Mouse (Mus musculus): ENCODE results near the gene Nipa1. TPM values are rescaled to one million over a fixed set of nuclear protein-coding genes. Genes with fewer than 3 reads are reported as not detected.

Gene Nipa1
- polyA plus RNA-seq (2015; fragmentation: Nextera tagmentation; extraction: Ambion mirVana), result 2.9 and 3.7 TPM in 2 replicates

DNA sequence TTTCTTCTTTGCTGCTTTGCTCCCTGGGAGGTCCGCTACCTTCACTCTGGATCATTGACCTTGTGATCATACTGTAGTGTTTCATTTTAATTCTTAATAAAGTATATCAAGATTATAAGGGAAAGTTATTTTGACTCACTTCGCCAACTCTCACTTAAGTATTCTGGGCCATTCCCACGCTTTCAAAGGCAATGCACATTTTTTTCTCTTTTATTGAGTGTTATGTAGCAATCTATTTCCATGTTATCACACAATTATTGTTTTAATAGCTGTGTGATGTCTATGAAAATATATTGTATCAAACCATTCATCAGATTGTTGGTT is at the start of gene Nipa1:
Gene Nipa1, minus strand, starts transcription at position 25 of the 324 bp plus-strand sequence.
- Histone ChIP-seq H3K9ac (ENCODE audit: low read depth, low read length) (peak within 1 kb of the TSS; percentile 87), H3K9me3 (ENCODE audit: control insufficient read depth, low read length) (no peaks in the 10 kb centered on the region), H3K36me3 (ENCODE audit: control insufficient read depth, insufficient read depth, low read length) (no peaks in the 10 kb centered on the region), H3K4me3 (ENCODE audit: low read length) (peak within 1 kb of the TSS; percentile 83), H3K4me1 (ENCODE audit: control insufficient read depth, insufficient read depth, low read length) (peaks cover 5% of the 10 kb centered on the region; the same call in 1 of the 2 replicates), H3K4me2 (ENCODE audit: low read depth, low read length) (peak within 1 kb of the TSS; percentile 80), H3K27ac (ENCODE audit: low read length) (peak within 1 kb of the TSS; percentile 51), H3K27me3 (replicated peaks; ENCODE audit: control insufficient read depth, insufficient read depth, low read length) (no peaks in the 10 kb centered on the region)
- no peak for ATAC-seq
- 45% methylated on average over 3 of the region's 3 CpGs for WGBS

- no peaks in the 10 kb centered on the region for H3K36me3 ChIP-seq (ENCODE audit: control insufficient read depth, insufficient read depth, low read length)
- no peak for ATAC-seq
- no peak overlapping the region for H3K4me3 ChIP-seq (ENCODE audit: low read length)
- WGBS, result 97% methylated on average over 1 of the region's 1 CpGs
- H3K4me2 ChIP-seq (ENCODE audit: low read depth, low read length), result no peak overlapping the region
- no peak overlapping the region for H3K27ac ChIP-seq (ENCODE audit: low read length)
- H3K4me1 ChIP-seq (ENCODE audit: control insufficient read depth, insufficient read depth, low read length), result no peaks in the 10 kb centered on the region
- H3K27me3 ChIP-seq (replicated peaks; ENCODE audit: control insufficient read depth, insufficient read depth, low read length), result no peaks in the 10 kb centered on the region
- H3K9ac ChIP-seq (ENCODE audit: low read depth, low read length), result no peak overlapping the region
- H3K9me3 ChIP-seq (ENCODE audit: control insufficient read depth, low read length), result no peaks in the 10 kb centered on the region
Observed at GRCm38 (mm10) chr7:56066634-56067033, 46.9 kb upstream of the Nipa1 start.

DNA sequence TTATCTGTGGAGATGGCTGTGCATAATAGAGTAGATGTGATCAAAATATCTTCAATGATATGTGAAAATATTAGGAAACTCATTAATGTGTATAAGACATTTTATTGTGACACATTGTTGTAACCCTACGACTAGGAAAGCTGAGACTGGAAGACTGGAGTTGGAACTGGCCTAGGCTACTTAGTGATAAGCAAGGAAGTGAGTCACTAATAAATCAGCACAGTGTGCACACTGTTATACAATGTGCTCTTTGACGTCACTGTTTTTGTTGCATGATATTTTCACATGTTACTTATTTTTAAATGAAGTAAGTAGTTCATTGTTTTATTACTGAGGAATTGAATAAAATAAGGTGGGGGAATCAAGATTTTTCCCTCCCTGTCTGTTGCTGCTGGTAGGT is 46.4 kb upstream of the Nipa1 start:
- Histone ChIP-seq H3K27me3 (replicated peaks; ENCODE audit: control insufficient read depth, insufficient read depth, low read length) (no peaks in the 10 kb centered on the region), H3K9me3 (ENCODE audit: control insufficient read depth, low read length) (no peaks in the 10 kb centered on the region), H3K4me2 (ENCODE audit: low read depth, low read length) (no peak overlapping the region), H3K27ac (ENCODE audit: low read length) (no peak overlapping the region), H3K36me3 (ENCODE audit: control insufficient read depth, insufficient read depth, low read length) (no peaks in the 10 kb centered on the region), H3K9ac (ENCODE audit: low read depth, low read length) (no peak overlapping the region), H3K4me1 (ENCODE audit: control insufficient read depth, insufficient read depth, low read length) (no peaks in the 10 kb centered on the region), H3K4me3 (ENCODE audit: low read length) (no peak overlapping the region)
- WGBS, result 65% methylated on average over 2 of the region's 2 CpGs
- no peak; the same call in 1 of the 2 replicates for ATAC-seq

DNA sequence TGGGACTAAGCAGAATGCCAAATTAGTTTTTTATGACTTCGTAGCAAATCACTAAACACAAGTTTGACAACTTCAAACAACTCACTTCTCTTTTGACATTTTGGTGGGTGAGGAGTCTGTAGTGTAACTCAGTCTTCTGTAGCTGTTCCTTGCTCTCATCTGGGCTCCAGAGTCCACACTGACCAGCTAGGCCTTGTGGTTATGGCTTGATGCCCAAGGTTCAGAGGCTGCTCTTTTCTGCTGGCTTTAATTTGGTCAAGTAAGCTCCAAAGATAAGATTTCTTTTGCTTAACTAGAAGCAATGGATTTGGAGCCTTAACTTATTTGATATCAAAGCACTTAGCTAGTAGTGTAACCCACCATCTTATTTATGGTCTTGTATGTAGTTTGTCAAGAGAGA is 45.1 kb upstream of the Nipa1 start:
- H3K36me3 ChIP-seq (ENCODE audit: control insufficient read depth, insufficient read depth, low read length), result no peaks in the 10 kb centered on the region

DNA sequence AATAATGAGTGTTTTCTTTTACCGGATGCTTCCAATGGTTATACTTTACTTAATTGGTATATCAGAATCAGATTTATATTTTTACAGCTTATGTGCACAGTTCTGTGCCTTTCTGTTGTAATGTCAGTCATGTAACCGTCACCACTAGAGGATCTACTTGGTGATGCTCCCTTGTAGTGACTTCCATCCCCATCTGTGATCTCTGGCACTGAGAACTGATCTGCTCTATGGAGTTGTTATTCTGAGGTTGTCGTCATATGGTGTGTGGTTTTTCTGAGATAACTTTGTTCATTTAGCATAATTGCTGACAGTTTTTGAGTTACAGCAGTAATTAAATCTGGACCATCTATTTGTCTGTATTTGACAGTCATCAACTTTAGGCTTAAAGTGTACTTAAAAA is 35.6 kb upstream of the Nipa1 start:
- no peak overlapping the region for H3K9ac ChIP-seq (ENCODE audit: low read depth, low read length)
- 86% methylated on average over 3 of the region's 3 CpGs for WGBS
- H3K27me3 ChIP-seq (replicated peaks; ENCODE audit: control insufficient read depth, insufficient read depth, low read length), result no peaks in the 10 kb centered on the region
- H3K4me1 ChIP-seq (ENCODE audit: control insufficient read depth, insufficient read depth, low read length), result peaks cover 8% of the 10 kb centered on the region; the same call in 1 of the 2 replicates
- H3K9me3 ChIP-seq (ENCODE audit: control insufficient read depth, low read length), result no peaks in the 10 kb centered on the region
- no peak overlapping the region for H3K27ac ChIP-seq (ENCODE audit: low read length)
- ATAC-seq, result no peak
- H3K36me3 ChIP-seq (ENCODE audit: control insufficient read depth, insufficient read depth, low read length), result 0 out of 2 replicates have a peak, but pooled peaks cover 4% of the 10 kb centered on the region
- no peak overlapping the region for H3K4me2 ChIP-seq (ENCODE audit: low read depth, low read length)
- no peak overlapping the region for H3K4me3 ChIP-seq (ENCODE audit: low read length)

More for the DNA sequence above, 45.1 kb upstream of the Nipa1 start:
- WGBS, result 91% methylated on average over 1 of the region's 1 CpGs
- Histone ChIP-seq H3K9ac (ENCODE audit: low read depth, low read length) (no peak overlapping the region), H3K27ac (ENCODE audit: low read length) (no peak overlapping the region), H3K4me1 (ENCODE audit: control insufficient read depth, insufficient read depth, low read length) (no peaks in the 10 kb centered on the region), H3K9me3 (ENCODE audit: control insufficient read depth, low read length) (no peaks in the 10 kb centered on the region), H3K27me3 (replicated peaks; ENCODE audit: control insufficient read depth, insufficient read depth, low read length) (no peaks in the 10 kb centered on the region), H3K4me3 (ENCODE audit: low read length) (no peak overlapping the region), H3K4me2 (ENCODE audit: low read depth, low read length) (no peak overlapping the region)
- no peak for ATAC-seq

DNA sequence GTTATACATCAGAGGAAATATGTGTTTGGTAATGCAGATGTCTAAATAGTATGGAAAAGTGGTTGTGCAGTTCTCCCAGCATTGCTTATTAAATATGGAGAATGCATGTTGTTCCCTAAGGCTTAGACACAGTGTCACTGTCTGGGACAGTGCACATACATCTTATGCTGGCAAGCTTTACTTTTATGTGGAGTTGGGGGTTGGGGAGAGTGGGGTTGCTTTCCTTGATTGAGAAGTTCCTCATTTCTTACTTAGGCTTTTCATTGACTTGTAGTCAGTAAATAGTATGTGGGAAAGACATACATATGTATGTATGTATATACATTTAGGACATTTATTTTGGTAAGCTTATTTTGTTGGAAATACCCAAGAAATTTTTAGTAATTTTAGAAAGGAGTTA is 33.2 kb upstream of the Nipa1 start:
- peaks cover 8% of the 10 kb centered on the region; the same call in 1 of the 2 replicates for H3K4me1 ChIP-seq (ENCODE audit: control insufficient read depth, insufficient read depth, low read length)
- H3K27ac ChIP-seq (ENCODE audit: low read length), result no peak overlapping the region
- no peaks in the 10 kb centered on the region for H3K9me3 ChIP-seq (ENCODE audit: control insufficient read depth, low read length)
- no peak overlapping the region for H3K4me2 ChIP-seq (ENCODE audit: low read depth, low read length)
- H3K27me3 ChIP-seq (replicated peaks; ENCODE audit: control insufficient read depth, insufficient read depth, low read length), result no peaks in the 10 kb centered on the region
- no peak overlapping the region for H3K4me3 ChIP-seq (ENCODE audit: low read length)
- 0 out of 2 replicates have a peak, but pooled peaks cover 4% of the 10 kb centered on the region for H3K36me3 ChIP-seq (ENCODE audit: control insufficient read depth, insufficient read depth, low read length)
- no peak for ATAC-seq
- H3K9ac ChIP-seq (ENCODE audit: low read depth, low read length), result no peak overlapping the region

DNA sequence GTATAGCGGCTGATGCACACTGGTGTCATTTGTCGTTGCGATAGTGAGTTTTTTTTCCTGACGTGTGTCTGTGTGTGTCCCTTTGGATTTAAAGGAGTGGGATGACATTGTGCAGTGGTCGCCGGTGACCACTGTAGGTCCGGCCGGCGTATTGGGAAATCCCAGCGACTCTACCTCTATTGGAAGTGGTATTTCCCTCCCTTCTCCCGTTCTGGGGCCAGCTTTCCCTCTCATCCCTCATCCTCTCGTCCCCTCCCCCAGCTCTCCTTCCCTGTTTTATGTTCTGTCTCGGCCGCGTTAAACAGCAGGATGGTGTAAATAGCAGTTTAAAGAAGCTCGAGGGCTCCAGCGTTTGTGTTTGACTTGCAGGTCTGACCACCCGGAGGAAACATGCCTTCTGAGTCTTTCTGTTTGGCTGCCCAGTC is 30.7 kb upstream of the Nipa1 start:
- H3K27ac ChIP-seq (ENCODE audit: low read length), result peak overlapping the region; percentile 91
- peak overlapping the region; percentile 80 for H3K4me3 ChIP-seq (ENCODE audit: low read length)

DNA sequence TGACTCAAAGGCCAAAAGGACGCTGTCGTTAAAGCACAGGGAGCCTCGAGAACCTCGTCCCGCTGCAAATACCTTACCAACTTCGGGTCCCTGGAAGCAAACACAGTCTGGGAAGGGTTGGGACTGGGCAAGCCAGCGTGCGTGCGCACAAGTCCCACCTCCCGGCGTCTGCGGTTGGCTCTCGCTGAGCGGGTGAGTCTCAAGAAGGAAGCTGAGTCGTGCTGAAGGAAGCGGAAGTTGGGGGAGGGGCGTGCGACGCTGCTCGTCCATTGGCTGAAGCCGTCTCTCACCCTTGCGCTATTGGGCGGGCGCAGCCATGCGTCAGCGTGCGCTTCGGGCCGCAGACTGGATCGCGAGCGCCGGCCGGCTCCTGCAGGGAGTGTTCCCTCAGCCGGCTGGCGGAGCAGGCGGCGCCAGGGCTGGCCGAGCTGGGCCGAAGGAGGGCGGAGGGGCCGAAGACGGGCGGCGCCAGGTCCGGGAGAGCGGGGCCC is 30.1 kb upstream of the Nipa1 start, which contains the start of gene Herc2:
Gene Herc2, plus strand, starts transcription at position 366 of the 491 bp plus-strand sequence.
- peak within 1 kb of the TSS; percentile 91 for H3K27ac ChIP-seq (ENCODE audit: low read length)
- peak within 1 kb of the TSS; percentile 80 for H3K4me3 ChIP-seq (ENCODE audit: low read length)
- H3K9me3 ChIP-seq (ENCODE audit: control insufficient read depth, low read length), result no peaks in the 10 kb centered on the region
- H3K4me1 ChIP-seq (ENCODE audit: control insufficient read depth, insufficient read depth, low read length), result peaks cover 8% of the 10 kb centered on the region; the same call in 1 of the 2 replicates
- no peaks in the 10 kb centered on the region for H3K27me3 ChIP-seq (replicated peaks; ENCODE audit: control insufficient read depth, insufficient read depth, low read length)
- no peaks in the 10 kb centered on the region for H3K36me3 ChIP-seq (ENCODE audit: control insufficient read depth, insufficient read depth, low read length)
- WGBS, result 0% methylated on average over 47 of the region's 47 CpGs
- ATAC-seq, result peak; percentile 100
- peak within 1 kb of the TSS; percentile 77 for H3K4me2 ChIP-seq (ENCODE audit: low read depth, low read length)
- H3K9ac ChIP-seq (ENCODE audit: low read depth, low read length), result peak within 1 kb of the TSS; percentile 80

More for the DNA sequence above, 30.7 kb upstream of the Nipa1 start:
- WGBS, result under 1% methylated on average over 18 of the region's 18 CpGs
- Histone ChIP-seq H3K36me3 (ENCODE audit: control insufficient read depth, insufficient read depth, low read length) (no peaks in the 10 kb centered on the region), H3K4me1 (ENCODE audit: control insufficient read depth, insufficient read depth, low read length) (peaks cover 8% of the 10 kb centered on the region; the same call in 1 of the 2 replicates), H3K9ac (ENCODE audit: low read depth, low read length) (peak overlapping the region; percentile 80), H3K9me3 (ENCODE audit: control insufficient read depth, low read length) (no peaks in the 10 kb centered on the region), H3K27me3 (replicated peaks; ENCODE audit: control insufficient read depth, insufficient read depth, low read length) (no peaks in the 10 kb centered on the region), H3K4me2 (ENCODE audit: low read depth, low read length) (peak overlapping the region; percentile 77)
- peak; percentile 37 for ATAC-seq

DNA sequence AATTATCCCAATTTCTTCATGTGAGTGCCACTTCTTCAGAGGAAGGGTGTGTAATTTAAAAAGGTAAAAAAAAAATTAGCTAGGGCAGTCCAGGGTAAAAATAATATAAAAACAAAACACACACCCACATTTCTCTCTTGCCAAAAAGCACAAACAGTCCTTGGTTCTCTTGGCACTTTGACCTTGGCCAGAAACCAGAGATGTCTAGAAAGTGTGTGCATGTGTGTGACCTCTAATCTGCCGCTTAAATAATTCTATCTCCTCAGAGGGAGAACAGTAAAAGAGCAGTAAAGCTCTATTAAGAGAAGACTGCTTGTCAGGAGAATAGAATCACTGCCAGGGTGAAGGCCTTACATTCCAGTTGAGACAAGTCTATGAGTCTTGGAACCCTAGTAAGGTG is 27.4 kb upstream of the Nipa1 start:
- H3K36me3 ChIP-seq (ENCODE audit: control insufficient read depth, insufficient read depth, low read length), result no peaks in the 10 kb centered on the region
- no peak overlapping the region for H3K27ac ChIP-seq (ENCODE audit: low read length)
- no peak for ATAC-seq
- peaks cover 8% of the 10 kb centered on the region; the same call in 1 of the 2 replicates for H3K4me1 ChIP-seq (ENCODE audit: control insufficient read depth, insufficient read depth, low read length)
- WGBS, result 84% methylated on average over 1 of the region's 1 CpGs
- no peak overlapping the region for H3K9ac ChIP-seq (ENCODE audit: low read depth, low read length)
- no peaks in the 10 kb centered on the region for H3K27me3 ChIP-seq (replicated peaks; ENCODE audit: control insufficient read depth, insufficient read depth, low read length)
- no peak overlapping the region for H3K4me2 ChIP-seq (ENCODE audit: low read depth, low read length)
- H3K4me3 ChIP-seq (ENCODE audit: low read length), result no peak overlapping the region
- H3K9me3 ChIP-seq (ENCODE audit: control insufficient read depth, low read length), result no peaks in the 10 kb centered on the region

DNA sequence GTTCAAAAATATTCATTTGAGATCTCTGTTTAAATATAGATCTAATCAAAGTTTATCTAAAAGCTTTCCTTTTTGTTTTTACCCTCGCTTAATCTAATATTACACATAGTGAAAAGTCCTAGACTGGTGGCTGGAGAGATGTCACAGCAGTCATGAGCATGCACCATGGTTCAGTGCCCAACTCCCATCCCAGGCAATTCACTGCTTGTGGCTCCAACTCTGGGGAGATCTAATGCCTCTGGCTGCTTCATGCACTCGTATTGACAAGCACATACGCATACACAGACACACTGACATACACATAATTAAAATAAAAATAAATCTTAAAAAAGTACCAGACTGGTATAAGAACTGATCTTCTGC is 24.5 kb upstream of the Nipa1 start:
- WGBS, result 74% methylated on average over 3 of the region's 3 CpGs
- Histone ChIP-seq H3K36me3 (ENCODE audit: control insufficient read depth, insufficient read depth, low read length) (no peaks in the 10 kb centered on the region), H3K4me1 (ENCODE audit: control insufficient read depth, insufficient read depth, low read length) (no peaks in the 10 kb centered on the region), H3K27me3 (replicated peaks; ENCODE audit: control insufficient read depth, insufficient read depth, low read length) (no peaks in the 10 kb centered on the region), H3K9me3 (ENCODE audit: control insufficient read depth, low read length) (no peaks in the 10 kb centered on the region), H3K27ac (ENCODE audit: low read length) (no peak overlapping the region), H3K4me2 (ENCODE audit: low read depth, low read length) (no peak overlapping the region), H3K9ac (ENCODE audit: low read depth, low read length) (no peak overlapping the region), H3K4me3 (ENCODE audit: low read length) (no peak overlapping the region)
- no peak for ATAC-seq
